Mouse (Mus musculus) stomach, embryonic 14.5 days (tissue): ENCODE results near the gene Eps15. TPM values are rescaled to one million over a fixed set of nuclear protein-coding genes. Genes with fewer than 3 reads are reported as not detected.

Experiments
- ATAC-seq: fragments of 200-750 bp; cut with Nextera tagmentation; 2 replicates; pipeline ENCODE4 v1.8.0; 2017; ENCODE audit warnings: low read depth, moderate TSS enrichment; ENCODE audit not compliant: insufficient number of reproducible peaks, insufficient read depth, low FRiP score
- H3K27ac ChIP-seq: fragments of 300-500 bp; sonication (generic); 2 replicates; pipeline ENCODE4 v1.5.1; 2014; ENCODE audit warnings: mild to moderate bottlenecking, low read length, moderate library complexity, mixed read lengths
- H3K27me3 ChIP-seq: fragments of 300-500 bp; sonication (generic); 2 replicates; pipeline ENCODE4 v1.6.1; 2014; ENCODE audit warnings: low read length, control low read depth, mixed read lengths; ENCODE audit not compliant: control insufficient read depth, insufficient read depth
- H3K36me3 ChIP-seq: fragments of 300-500 bp; sonication (generic); 2 replicates; pipeline ENCODE4 v1.6.1; 2014; ENCODE audit warnings: mild to moderate bottlenecking, control low read depth, low read length, moderate library complexity, mixed read lengths; ENCODE audit not compliant: control insufficient read depth, insufficient read depth
- H3K4me1 ChIP-seq: fragments of 300-500 bp; sonication (generic); 2 replicates; pipeline ENCODE4 v1.6.1; 2014; ENCODE audit warnings: low read length, control low read depth, mixed read lengths; ENCODE audit not compliant: control insufficient read depth, insufficient read depth
- H3K4me2 ChIP-seq: fragments of 300-500 bp; sonication (generic); replicated peaks from 2 replicates; pipeline ENCODE4 v1.6.1; 2014; ENCODE audit warnings: low read depth, low read length, control low read depth
- H3K4me3 ChIP-seq: fragments of 300-500 bp; sonication (generic); 2 replicates; pipeline ENCODE4 v1.5.1; 2014; ENCODE audit warnings: low read depth, low read length, control low read depth
- H3K9ac ChIP-seq: fragments of 300-500 bp; sonication (generic); replicated peaks from 2 replicates; pipeline ENCODE4 v1.6.1; 2014; ENCODE audit warnings: low read depth, mild to moderate bottlenecking, control low read depth, low read length, moderate library complexity, mixed read lengths
- H3K9me3 ChIP-seq: fragments of 300-500 bp; sonication (generic); 2 replicates; pipeline ENCODE4 v1.6.1; 2016; ENCODE audit warnings: low read depth, low read length, control low read depth; ENCODE audit not compliant: control insufficient read depth
- WGBS: fragments of 180-500 bp; shearing (Covaris S2); extraction: QIAGEN DNeasy Blood & Tissue Kit; methylation state at CpG from one replicate; pipeline ENCODE4 v1.1.7; 2014; 5-methylcytosine and 5-hydroxymethylcytosine counted together
- polyA plus RNA-seq: library from polyadenylated mRNA; unstranded; fragments of >200 nt; fragmentation: Nextera tagmentation; extraction: Ambion mirVana; gene quantifications from 2 replicates; pipeline ENCODE4 v1.2.1, GENCODE M21; 2014

Gene Eps15
- 50.4 and 51.9 TPM in 2 replicates for polyA plus RNA-seq

- peak; percentile 96 for ATAC-seq
- Histone ChIP-seq H3K27ac (peak within 1 kb of the TSS; percentile 71), H3K4me3 (peak within 1 kb of the TSS; percentile 79), H3K9ac (peak within 1 kb of the TSS; percentile 80), H3K36me3 (no peaks in the 10 kb centered on the region), H3K27me3 (no peaks in the 10 kb centered on the region), H3K9me3 (no peaks in the 10 kb centered on the region), H3K4me2 (peak within 1 kb of the TSS; percentile 91), H3K4me1 (peaks cover 14% of the 10 kb centered on the region)
- WGBS, result 4% methylated on average over 40 of the region's 44 CpGs
These were observed at the start of gene Eps15 for GRCm38 (mm10) chr4:109279689-109280458. TSS of gene Eps15 (plus strand) at chr4:109280268.

GRCm38 (mm10) chr4:109234185-109234584 lies 45.9 kb upstream of the Eps15 start, which contains the start of gene Calr4:
TSS of gene Calr4 (plus strand) at chr4:109234485.
- H3K9ac ChIP-seq, result no peak within 1 kb of the TSS
- no peaks in the 10 kb centered on the region for H3K4me1 ChIP-seq
- H3K27ac ChIP-seq, result no peak within 1 kb of the TSS
- H3K4me2 ChIP-seq, result no peak within 1 kb of the TSS
- no peak for ATAC-seq
- 76% methylated on average over 2 of the region's 2 CpGs for WGBS
- H3K4me3 ChIP-seq, result no peak within 1 kb of the TSS
- no peaks in the 10 kb centered on the region for H3K9me3 ChIP-seq
- no peaks in the 10 kb centered on the region for H3K27me3 ChIP-seq
- no peaks in the 10 kb centered on the region for H3K36me3 ChIP-seq

GRCm38 (mm10) chr4:109234806-109235350 lies 45.2 kb upstream of the Eps15 start:
- no peaks in the 10 kb centered on the region for H3K27me3 ChIP-seq
- no peaks in the 10 kb centered on the region for H3K9me3 ChIP-seq
- H3K4me3 ChIP-seq, result no peak overlapping the region
- H3K9ac ChIP-seq, result no peak overlapping the region
- ATAC-seq, result no peak
- H3K4me2 ChIP-seq, result no peak overlapping the region
- H3K4me1 ChIP-seq, result no peaks in the 10 kb centered on the region
- WGBS, result 68% methylated on average over 9 of the region's 9 CpGs
- H3K27ac ChIP-seq, result no peak overlapping the region
- H3K36me3 ChIP-seq, result no peaks in the 10 kb centered on the region

- H3K27me3 ChIP-seq, result no peaks in the 10 kb centered on the region
- H3K4me1 ChIP-seq, result 0 out of 2 replicates have a peak, but pooled peaks cover 5% of the 10 kb centered on the region
- H3K4me3 ChIP-seq, result no peak overlapping the region
- H3K4me2 ChIP-seq, result no peak overlapping the region
- WGBS, result 69% methylated on average over 7 of the region's 7 CpGs
- no peak overlapping the region for H3K9ac ChIP-seq
- no peaks in the 10 kb centered on the region for H3K9me3 ChIP-seq
- H3K36me3 ChIP-seq, result no peaks in the 10 kb centered on the region
- no peak for ATAC-seq
- H3K27ac ChIP-seq, result no peak overlapping the region
These were observed 43.7 kb upstream of the Eps15 start for GRCm38 (mm10) chr4:109236186-109236879.

- no peak for ATAC-seq
- Histone ChIP-seq H3K4me3 (no peak overlapping the region), H3K27me3 (no peaks in the 10 kb centered on the region), H3K27ac (no peak overlapping the region), H3K9ac (no peak overlapping the region), H3K36me3 (no peaks in the 10 kb centered on the region), H3K4me2 (no peak overlapping the region), H3K9me3 (no peaks in the 10 kb centered on the region), H3K4me1 (0 out of 2 replicates have a peak, but pooled peaks cover 9% of the 10 kb centered on the region)
- 82% methylated on average over 24 of the region's 24 CpGs for WGBS
These were observed 41.4 kb upstream of the Eps15 start for GRCm38 (mm10) chr4:109238428-109239268.

- no peak overlapping the region for H3K9ac ChIP-seq
- H3K36me3 ChIP-seq, result no peaks in the 10 kb centered on the region
- H3K4me1 ChIP-seq, result 0 out of 2 replicates have a peak, but pooled peaks cover 9% of the 10 kb centered on the region
- H3K27me3 ChIP-seq, result no peaks in the 10 kb centered on the region
- ATAC-seq, result no peak
- no peak overlapping the region for H3K4me3 ChIP-seq
- no peak overlapping the region for H3K4me2 ChIP-seq
- no peaks in the 10 kb centered on the region for H3K9me3 ChIP-seq
- no peak overlapping the region for H3K27ac ChIP-seq
These were observed 38.8 kb upstream of the Eps15 start for GRCm38 (mm10) chr4:109241221-109241620.

- Histone ChIP-seq H3K27ac (no peak overlapping the region), H3K36me3 (no peaks in the 10 kb centered on the region), H3K27me3 (no peaks in the 10 kb centered on the region), H3K4me3 (no peak overlapping the region), H3K9me3 (no peaks in the 10 kb centered on the region), H3K4me2 (no peak overlapping the region), H3K9ac (no peak overlapping the region), H3K4me1 (0 out of 2 replicates have a peak, but pooled peaks cover 9% of the 10 kb centered on the region)
- ATAC-seq, result no peak
- 47% methylated on average over 4 of the region's 4 CpGs for WGBS
These were observed 38.1 kb upstream of the Eps15 start for GRCm38 (mm10) chr4:109241934-109242333.

GRCm38 (mm10) chr4:109244506-109244905 lies 35.6 kb upstream of the Eps15 start:
- no peak overlapping the region for H3K4me3 ChIP-seq
- no peak for ATAC-seq
- H3K9me3 ChIP-seq, result no peaks in the 10 kb centered on the region
- no peak overlapping the region for H3K27ac ChIP-seq
- 0 out of 2 replicates have a peak, but pooled peaks cover 9% of the 10 kb centered on the region for H3K4me1 ChIP-seq
- WGBS, result 77% methylated on average over 7 of the region's 7 CpGs
- no peaks in the 10 kb centered on the region for H3K27me3 ChIP-seq
- H3K9ac ChIP-seq, result no peak overlapping the region
- no peak overlapping the region for H3K4me2 ChIP-seq
- H3K36me3 ChIP-seq, result no peaks in the 10 kb centered on the region
